Mouse (Mus musculus) liver, postnatal 0 days (tissue): ENCODE data around the gene Fem1b.

Experiments
- CTCF ChIP-seq: sonication (generic); IDR thresholded peaks from 2 replicates; pipeline ENCODE4 v1.5.1; 2016; ENCODE audit warnings: antibody characterized with exemption, low read depth
- EP300 ChIP-seq: IDR thresholded peaks from 2 replicates; pipeline ENCODE4 v1.6.1; 2016; ENCODE audit warnings: antibody characterized with exemption, low read depth, mild to moderate bottlenecking

GRCm38 (mm10) chr9:62826456-62826855 is 14.7 kb upstream of the Fem1b start:
- no peak for TF ChIP-seq EP300
- no peak for TF ChIP-seq CTCF
